Mouse (Mus musculus) right cerebral cortex, postnatal 10 days (tissue): Measurements from ENCODE around the gene Ttll13.

ENCODE experiments used
- DNase-seq, 2 experiments: peaks; one replicate each; pipeline ENCODE4 v3.0.0; 2021; ENCODE audit warnings: low spot score in 2 of 2

Gene Ttll13

GRCm38 (mm10) chr7:80267764-80268163 lies 21.6 kb downstream of the Ttll13 start:
- DNase-seq = no peak

- peak; percentile 99 for DNase-seq
Measured at GRCm38 (mm10) chr7:80268897-80269750, 22.9 kb downstream of the Ttll13 start, which contains the start of gene Vps33b. Gene Vps33b (plus strand): TSS chr7:80269649.

- DNase-seq = peak in 1 of 2 experiments; percentile 57
Measured at GRCm38 (mm10) chr7:80269751-80270255, 23.6 kb downstream of the Ttll13 start.

GRCm38 (mm10) chr7:80273456-80273855 lies 27.3 kb downstream of the Ttll13 start:
- no peak for DNase-seq

- DNase-seq = no peak
Measured at GRCm38 (mm10) chr7:80276374-80276773, 30.2 kb downstream of the Ttll13 start.

- DNase-seq = no peak
Measured at GRCm38 (mm10) chr7:80280032-80280431, 33.9 kb downstream of the Ttll13 start.

- no peak for DNase-seq
Measured at GRCm38 (mm10) chr7:80280998-80281397, 34.8 kb downstream of the Ttll13 start.

- no peak for DNase-seq
Measured at GRCm38 (mm10) chr7:80281646-80282045, 35.5 kb downstream of the Ttll13 start.

GRCm38 (mm10) chr7:80283226-80283918 lies 37.2 kb downstream of the Ttll13 start:
- DNase-seq = no peak

GRCm38 (mm10) chr7:80284391-80284790 lies 38.2 kb downstream of the Ttll13 start:
- DNase-seq = no peak

- DNase-seq = no peak
Measured at GRCm38 (mm10) chr7:80285725-80286124, 39.5 kb downstream of the Ttll13 start.

- no peak for DNase-seq
Measured at GRCm38 (mm10) chr7:80287736-80288135, 41.6 kb downstream of the Ttll13 start.

- peak; percentile 98 for DNase-seq
Measured at GRCm38 (mm10) chr7:80294062-80294763, 48.0 kb downstream of the Ttll13 start, which contains the start of gene Prc1. Gene Prc1 (plus strand): TSS chr7:80294450.

GRCm38 (mm10) chr7:80294764-80295648 lies 48.8 kb downstream of the Ttll13 start:
- no peak for DNase-seq

GRCm38 (mm10) chr7:80296462-80296861 lies 50.3 kb downstream of the Ttll13 start:
- no peak for DNase-seq

- no peak for DNase-seq
Measured at GRCm38 (mm10) chr7:80297041-80297440, 50.9 kb downstream of the Ttll13 start.

GRCm38 (mm10) chr7:80298754-80299153 lies 52.6 kb downstream of the Ttll13 start:
- DNase-seq = no peak

GRCm38 (mm10) chr7:80299568-80299967 lies 53.4 kb downstream of the Ttll13 start:
- no peak for DNase-seq

GRCm38 (mm10) chr7:80301522-80301921 lies 55.3 kb downstream of the Ttll13 start:
- DNase-seq = no peak

GRCm38 (mm10) chr7:80307766-80308165 lies 61.6 kb downstream of the Ttll13 start:
- no peak for DNase-seq
